Mouse (Mus musculus) brain, embryonic 18.5 days (tissue): ENCODE data around the gene Gm48552.

Experiments
- DNase-seq: peaks from one replicate; pipeline ENCODE4 v3.0.0-alpha.2; 2012; ENCODE audit warnings: low read depth, low spot score

The Gm48552 gene

DNA sequence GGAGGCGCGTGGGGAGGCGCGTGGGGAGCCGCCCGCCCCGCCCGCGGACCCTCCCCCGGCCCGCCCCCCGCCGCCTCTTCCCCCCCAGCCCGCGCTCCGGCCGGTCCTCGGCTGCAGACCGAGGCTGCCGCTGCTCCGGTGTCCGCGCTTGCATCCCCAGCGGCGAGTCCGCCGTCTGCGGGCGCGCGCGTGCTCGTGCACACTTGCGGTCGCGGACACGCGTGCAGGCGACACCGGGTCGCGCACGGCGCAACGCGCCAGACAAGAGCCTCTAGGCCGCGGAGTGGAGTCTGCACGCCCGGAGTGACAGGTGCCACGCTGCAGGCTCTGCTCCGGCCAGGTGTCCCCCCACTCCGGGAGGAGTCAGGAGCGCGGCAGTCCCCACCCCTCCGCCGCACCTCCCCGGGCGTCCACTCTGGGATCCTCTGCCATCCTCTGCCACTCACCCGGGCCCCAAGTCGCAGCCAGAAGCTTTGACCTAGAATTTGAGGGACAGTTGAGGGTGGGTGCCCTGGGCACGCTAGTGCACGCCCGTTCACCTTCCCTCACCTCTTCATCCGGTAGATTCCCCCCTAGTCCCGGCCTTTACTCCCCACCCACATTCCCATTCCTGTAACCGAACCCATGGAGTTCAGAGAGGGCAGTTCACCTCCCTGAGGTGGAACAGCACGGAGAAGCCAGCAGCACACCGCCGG, 42.2 kb downstream of the Gm48552 start:
- no peak for DNase-seq

DNA sequence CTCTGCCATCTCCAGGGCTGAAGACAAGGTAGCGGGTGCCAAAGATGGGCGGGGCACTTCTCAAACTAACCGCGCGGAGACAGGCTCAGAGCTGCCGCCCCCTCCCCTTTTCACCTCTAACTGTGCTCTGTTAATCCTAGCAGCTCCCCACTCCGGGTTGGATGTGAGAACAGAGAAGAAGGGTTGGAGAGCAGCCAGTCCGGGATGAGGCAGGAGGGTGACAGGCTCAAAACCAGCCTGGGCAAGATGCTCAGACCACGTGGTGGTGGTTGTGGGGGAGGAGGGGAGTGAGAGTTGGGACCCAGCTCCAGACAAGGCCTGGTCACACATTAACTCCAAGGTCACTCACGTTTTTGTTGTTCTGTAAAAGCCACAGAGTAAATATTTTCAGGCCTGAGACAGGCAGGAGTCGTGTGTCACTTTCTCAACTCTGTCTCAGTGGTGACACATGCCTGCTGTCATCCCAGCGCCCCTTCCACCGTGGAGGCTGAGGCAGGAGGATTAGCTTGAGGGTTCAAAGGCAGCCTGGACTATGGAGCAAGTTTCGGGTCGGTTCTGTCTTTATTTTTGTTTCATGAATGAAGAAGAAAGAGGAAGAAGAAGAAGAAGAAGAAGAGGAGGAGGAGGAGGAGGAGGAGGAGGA, 42.8 kb downstream of the Gm48552 start:
- DNase-seq = no peak

GRCm38 (mm10) chr10:81432169-81432867, 43.5 kb downstream of the Gm48552 start:
- no peak for DNase-seq

DNA sequence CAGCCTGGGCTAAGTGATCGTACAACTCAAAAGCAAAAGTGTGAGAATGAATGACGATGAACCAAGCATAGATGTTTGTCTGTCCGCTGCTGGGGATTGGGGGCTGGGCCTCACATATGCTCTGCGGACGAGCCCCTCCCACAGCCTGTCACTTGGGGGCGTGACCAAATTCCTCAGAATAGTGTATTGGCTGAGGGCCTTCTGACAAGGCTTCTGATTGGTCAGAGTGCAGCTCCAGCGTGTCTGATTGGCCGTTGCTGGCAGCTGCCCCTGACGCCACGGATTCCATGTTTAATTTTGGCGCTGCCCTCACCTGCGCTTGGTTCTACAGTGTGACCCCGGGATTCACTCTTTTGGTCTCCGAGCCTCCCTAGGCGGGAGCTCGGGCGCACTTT, 44.1 kb downstream of the Gm48552 start:
- DNase-seq = peak; percentile 92

- no peak for DNase-seq
These were observed 44.9 kb downstream of the Gm48552 start for GRCm38 (mm10) chr10:81433541-81434289.

GRCm38 (mm10) chr10:81434361-81435263, 45.8 kb downstream of the Gm48552 start:
- DNase-seq = no peak

DNA sequence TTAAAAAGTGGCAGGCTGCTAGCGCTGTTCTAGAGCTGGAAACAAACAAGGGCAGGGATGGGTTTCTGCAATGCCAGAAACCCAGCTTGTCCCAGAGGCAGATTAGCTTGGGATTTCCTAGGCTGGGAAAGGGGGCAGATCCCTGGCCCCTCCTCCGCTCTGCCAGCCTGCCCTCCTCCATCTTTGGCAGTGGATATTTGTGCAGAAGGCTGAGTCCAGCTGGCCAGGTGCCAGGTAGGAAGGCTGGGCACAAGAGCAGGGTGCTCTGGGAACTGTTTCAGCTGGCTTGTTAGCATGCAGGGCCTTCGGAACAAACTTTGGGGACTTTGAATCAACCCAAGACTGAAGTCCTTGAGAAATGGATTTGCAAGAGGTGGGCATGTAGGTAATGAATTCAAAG, 46.6 kb downstream of the Gm48552 start:
- DNase-seq = no peak
